Mouse (Mus musculus) heart, embryonic 16.5 days (tissue): Measurements from ENCODE around the gene Tbc1d4. TPM values are rescaled to one million over a fixed set of nuclear protein-coding genes. Genes with fewer than 3 reads are reported as not detected.

Experiments
- ATAC-seq: fragments of 200-750 bp; cut with Nextera tagmentation; replicated peaks from 2 replicates; pipeline ENCODE4 v1.8.0; 2017; ENCODE audit warnings: moderate number of reproducible peaks; ENCODE audit not compliant: insufficient read depth, low FRiP score; ENCODE audit errors: extremely low read depth
- H3K27ac ChIP-seq: fragments of 300-500 bp; sonication (generic); 2 replicates; pipeline ENCODE4 v1.5.1; 2014; ENCODE audit warnings: mild to moderate bottlenecking, low read length, control low read depth, moderate library complexity
- H3K27me3 ChIP-seq: fragments of 300-500 bp; sonication (generic); 2 replicates; pipeline ENCODE4 v1.6.1; 2014; ENCODE audit warnings: low read length, mixed read lengths; ENCODE audit not compliant: control insufficient read depth, insufficient read depth
- H3K36me3 ChIP-seq: fragments of 300-500 bp; sonication (generic); 2 replicates; pipeline ENCODE4 v1.6.1; 2014; ENCODE audit not compliant: control insufficient read depth, insufficient read depth
- H3K4me1 ChIP-seq: fragments of 300-500 bp; sonication (generic); 2 replicates; pipeline ENCODE4 v1.6.1; 2014; ENCODE audit warnings: low read length, mixed read lengths; ENCODE audit not compliant: control insufficient read depth, insufficient read depth
- H3K4me2 ChIP-seq: fragments of 300-500 bp; sonication (generic); 2 replicates; pipeline ENCODE4 v1.6.1; 2014; ENCODE audit warnings: low read depth, mild to moderate bottlenecking, control low read depth, low read length
- H3K4me3 ChIP-seq: fragments of 300-500 bp; sonication (generic); 2 replicates; pipeline ENCODE4 v1.5.1; 2014; ENCODE audit warnings: mild to moderate bottlenecking, control low read depth, low read length
- H3K9ac ChIP-seq: fragments of 300-500 bp; sonication (generic); 2 replicates; pipeline ENCODE4 v1.6.1; 2014; ENCODE audit warnings: low read length, control low read depth
- H3K9me3 ChIP-seq: fragments of 300-500 bp; sonication (generic); replicated peaks from 2 replicates; pipeline ENCODE4 v1.6.1; 2016; ENCODE audit warnings: low read length; ENCODE audit not compliant: control insufficient read depth
- WGBS: fragments of 180-500 bp; shearing (Covaris S2); extraction: QIAGEN DNeasy Blood & Tissue Kit; methylation state at CpG from one replicate; pipeline ENCODE4 v1.1.7; 2014; 5-methylcytosine and 5-hydroxymethylcytosine counted together
- polyA plus RNA-seq: library from polyadenylated mRNA; unstranded; fragments of >200 nt; fragmentation: Nextera tagmentation; extraction: Ambion mirVana; gene quantifications from 2 replicates; pipeline ENCODE4 v1.2.1, GENCODE M21; 2015

The Tbc1d4 gene
- polyA plus RNA-seq, 1 experiment from 2014 or later, result 25.9 TPM

GRCm38 (mm10) chr14:101465893-101466292 is 143.1 kb downstream of the Tbc1d4 start:
- WGBS, result 79% methylated on average over 3 of the region's 3 CpGs
- Histone ChIP-seq H3K27me3 (no peaks in the 10 kb centered on the region), H3K36me3 (no peaks in the 10 kb centered on the region; the same call in 1 of the 2 replicates), H3K9me3 (no peaks in the 10 kb centered on the region), H3K4me1 (no peaks in the 10 kb centered on the region), H3K9ac (no peak overlapping the region), H3K4me2 (no peak overlapping the region), H3K27ac (no peak overlapping the region), H3K4me3 (no peak overlapping the region)
- no peak for ATAC-seq

DNA sequence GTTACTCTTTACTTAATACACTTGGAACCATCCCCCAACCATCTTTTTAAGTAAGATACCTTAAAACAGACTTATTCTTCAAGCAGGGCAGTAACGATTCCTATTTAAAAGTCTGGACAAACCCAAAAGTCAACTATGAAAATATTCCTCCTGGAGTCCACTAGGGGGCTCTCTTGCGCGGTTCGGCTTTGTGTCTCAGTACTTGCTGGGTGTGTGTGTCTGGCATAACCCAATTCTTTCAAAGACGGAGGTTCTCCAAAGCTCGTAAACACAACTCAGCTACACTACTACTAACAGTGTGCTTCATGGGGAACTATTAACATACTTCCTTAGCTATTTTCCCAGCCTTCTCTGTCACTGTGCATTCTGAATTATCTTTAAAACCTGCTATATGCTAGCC is 148.2 kb downstream of the Tbc1d4 start:
- no peaks in the 10 kb centered on the region for H3K9me3 ChIP-seq
- 20% methylated on average over 6 of the region's 6 CpGs for WGBS
- H3K36me3 ChIP-seq, result peaks cover 7% of the 10 kb centered on the region
- H3K4me1 ChIP-seq, result no peaks in the 10 kb centered on the region
- ATAC-seq, result no peak
- no peak overlapping the region for H3K4me2 ChIP-seq
- no peak overlapping the region for H3K27ac ChIP-seq
- no peak overlapping the region for H3K4me3 ChIP-seq
- H3K27me3 ChIP-seq, result no peaks in the 10 kb centered on the region
- no peak overlapping the region for H3K9ac ChIP-seq

- no peak for ATAC-seq
- Histone ChIP-seq H3K27me3 (no peaks in the 10 kb centered on the region), H3K36me3 (peaks cover 8% of the 10 kb centered on the region), H3K4me2 (no peak overlapping the region), H3K9me3 (no peaks in the 10 kb centered on the region), H3K4me1 (peaks cover 8% of the 10 kb centered on the region), H3K4me3 (no peak overlapping the region), H3K27ac (no peak overlapping the region), H3K9ac (no peak overlapping the region)
- 64% methylated on average over 6 of the region's 6 CpGs for WGBS
Observed at GRCm38 (mm10) chr14:101452915-101453314, 156.1 kb downstream of the Tbc1d4 start.

GRCm38 (mm10) chr14:101447857-101448256 is 161.1 kb downstream of the Tbc1d4 start:
- WGBS, result 73% methylated on average over 4 of the region's 4 CpGs
- Histone ChIP-seq H3K4me3 (no peak overlapping the region), H3K4me2 (no peak overlapping the region)

DNA sequence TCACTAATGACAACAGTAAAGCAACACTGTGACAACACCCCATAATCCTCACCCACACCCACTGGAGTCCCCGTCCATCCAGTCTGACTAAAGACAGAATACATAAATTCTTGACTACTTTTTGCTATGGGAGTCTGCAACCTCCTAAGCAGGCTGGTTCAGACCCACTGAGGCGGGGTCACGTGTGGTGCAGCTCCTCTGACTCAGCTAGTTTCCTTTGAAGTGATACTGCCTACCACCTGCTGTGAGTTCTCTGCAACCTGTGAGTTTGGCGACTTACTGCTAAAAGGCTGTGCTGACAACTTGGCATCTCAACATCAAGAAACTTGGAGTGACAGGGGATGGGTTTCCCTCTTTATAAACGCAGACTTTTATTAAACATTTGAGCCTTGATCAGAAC is 163.8 kb downstream of the Tbc1d4 start:
- no peaks in the 10 kb centered on the region for H3K4me1 ChIP-seq
- 60% methylated on average over 5 of the region's 5 CpGs for WGBS
- no peak overlapping the region for H3K4me2 ChIP-seq
- no peaks in the 10 kb centered on the region for H3K9me3 ChIP-seq
- peaks cover 26% of the 10 kb centered on the region for H3K36me3 ChIP-seq
- ATAC-seq, result no peak
- no peak overlapping the region for H3K27ac ChIP-seq
- H3K4me3 ChIP-seq, result no peak overlapping the region
- no peak overlapping the region for H3K9ac ChIP-seq
- H3K27me3 ChIP-seq, result no peaks in the 10 kb centered on the region

More at GRCm38 (mm10) chr14:101447857-101448256, 161.1 kb downstream of the Tbc1d4 start:
- no peak overlapping the region for H3K9ac ChIP-seq
- H3K4me1 ChIP-seq, result peaks cover 8% of the 10 kb centered on the region
- H3K9me3 ChIP-seq, result no peaks in the 10 kb centered on the region
- H3K27me3 ChIP-seq, result no peaks in the 10 kb centered on the region
- no peak overlapping the region for H3K27ac ChIP-seq
- H3K36me3 ChIP-seq, result peaks cover 26% of the 10 kb centered on the region
- no peak for ATAC-seq

GRCm38 (mm10) chr14:101437925-101438324 is 171.1 kb downstream of the Tbc1d4 start:
- no peak overlapping the region for H3K4me2 ChIP-seq
- H3K36me3 ChIP-seq, result peaks cover 15% of the 10 kb centered on the region; the same call in 1 of the 2 replicates
- no peak overlapping the region for H3K27ac ChIP-seq
- no peak overlapping the region for H3K9ac ChIP-seq
- WGBS, result 84% methylated on average over 3 of the region's 3 CpGs
- 0 out of 2 replicates have a peak, but pooled peaks cover 2% of the 10 kb centered on the region for H3K9me3 ChIP-seq
- no peaks in the 10 kb centered on the region for H3K4me1 ChIP-seq
- H3K4me3 ChIP-seq, result no peak overlapping the region
- H3K27me3 ChIP-seq, result no peaks in the 10 kb centered on the region
- ATAC-seq, result no peak

- 67% methylated on average over 5 of the region's 5 CpGs for WGBS
- H3K27ac ChIP-seq, result no peak overlapping the region
- H3K9me3 ChIP-seq, result no peaks in the 10 kb centered on the region
- no peaks in the 10 kb centered on the region for H3K27me3 ChIP-seq
- no peak overlapping the region for H3K9ac ChIP-seq
- no peaks in the 10 kb centered on the region for H3K4me1 ChIP-seq
- no peak for ATAC-seq
- H3K4me2 ChIP-seq, result peak overlapping the region; percentile 13; the same call in 1 of the 2 replicates
- no peak overlapping the region for H3K4me3 ChIP-seq
- no peaks in the 10 kb centered on the region for H3K36me3 ChIP-seq
Observed at GRCm38 (mm10) chr14:101430536-101430935, 178.5 kb downstream of the Tbc1d4 start.

DNA sequence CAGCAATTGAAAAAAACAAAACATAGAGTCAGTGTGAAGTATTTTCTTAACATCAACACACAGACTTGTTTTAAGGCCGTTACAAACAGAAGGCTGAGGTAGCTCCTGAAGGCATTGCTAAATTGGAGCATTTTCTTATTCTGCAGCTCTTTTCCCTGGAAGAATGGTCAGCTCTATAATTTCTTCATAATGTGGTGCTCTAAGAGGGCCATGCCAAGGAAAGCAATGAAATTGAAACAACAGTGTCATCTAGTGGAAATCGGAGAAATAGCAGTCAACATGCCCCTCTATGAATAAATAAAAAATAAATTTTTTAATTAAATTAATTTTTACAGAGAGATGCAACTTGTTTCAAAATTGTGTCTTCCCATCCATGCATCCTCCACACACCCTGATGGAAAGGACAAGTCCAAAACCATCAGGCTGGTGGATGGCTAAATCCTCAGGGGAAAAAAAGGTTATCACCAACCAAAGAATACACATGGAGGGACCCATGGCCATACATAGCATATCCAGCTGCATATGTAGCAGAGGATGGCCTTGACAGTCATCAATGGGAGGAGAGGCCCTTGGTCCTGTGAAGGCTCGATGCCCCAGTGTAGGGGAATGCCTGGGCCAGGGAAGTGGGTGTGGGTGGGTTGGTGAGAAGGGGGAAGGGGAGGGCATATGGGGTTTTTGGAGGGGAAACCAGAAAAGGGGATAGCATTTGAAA is 180.0 kb downstream of the Tbc1d4 start:
- no peak for ATAC-seq

GRCm38 (mm10) chr14:101417679-101418078 is 191.3 kb downstream of the Tbc1d4 start:
- no peaks in the 10 kb centered on the region for H3K36me3 ChIP-seq
- H3K9me3 ChIP-seq, result 0 out of 2 replicates have a peak, but pooled peaks cover 2% of the 10 kb centered on the region
- no peak overlapping the region for H3K9ac ChIP-seq
- WGBS, result 89% methylated on average over 2 of the region's 2 CpGs
- H3K4me2 ChIP-seq, result no peak overlapping the region
- no peak for ATAC-seq
- H3K27ac ChIP-seq, result no peak overlapping the region
- H3K27me3 ChIP-seq, result no peaks in the 10 kb centered on the region
- H3K4me1 ChIP-seq, result no peaks in the 10 kb centered on the region
- H3K4me3 ChIP-seq, result no peak overlapping the region

More for the DNA sequence above, 180.0 kb downstream of the Tbc1d4 start:
- Histone ChIP-seq H3K4me1 (no peaks in the 10 kb centered on the region), H3K4me3 (no peak overlapping the region), H3K4me2 (no peak overlapping the region), H3K9ac (no peak overlapping the region), H3K36me3 (no peaks in the 10 kb centered on the region), H3K27ac (no peak overlapping the region), H3K27me3 (no peaks in the 10 kb centered on the region), H3K9me3 (no peaks in the 10 kb centered on the region)
- WGBS, result 38% methylated on average over 3 of the region's 3 CpGs
